Mouse (Mus musculus): ENCODE data around the gene Hspbap1. TPM values are rescaled to one million over a fixed set of nuclear protein-coding genes. Genes with fewer than 3 reads are reported as not detected.

Gene Hspbap1
- total and polyA plus RNA-seq, 3 experiments, result 2.1 to 2.6 (median 2.5) TPM

GRCm38 (mm10) chr16:35787568-35788189 lies 17.5 kb downstream of the Hspbap1 start:
- no peak overlapping the region for H3K4me3 ChIP-seq
- no peaks in the 10 kb centered on the region for H3K79me2 ChIP-seq (replicated peaks; ENCODE audit: control insufficient read depth, insufficient read depth, low read length)
- no peaks in the 10 kb centered on the region; the same call in 1 of the 2 replicates for H3K4me1 ChIP-seq (ENCODE audit: control insufficient read depth, insufficient read depth, low read length)
- no peak overlapping the region; the same call in 1 of the 2 replicates for H3K27ac ChIP-seq
- DNase-seq, result no peak
- H3K27me3 ChIP-seq (ENCODE audit: control insufficient read depth, insufficient read depth, low read length), result no peaks in the 10 kb centered on the region
- no peaks in the 10 kb centered on the region; the same call in 1 of the 2 replicates for H3K36me3 ChIP-seq (ENCODE audit: control insufficient read depth, insufficient read depth, low read length)
- intact Hi-C loops (cut with DNase I), result no loop called here
- 90% methylated on average over 8 of the region's 8 CpGs for WGBS
- H3K9ac ChIP-seq (ENCODE audit: low read depth, low read length), result no peak overlapping the region
- TF ChIP-seq EP300 (IDR thresholded peaks at IDR 0.05; ENCODE audit: insufficient read depth, low read depth, low read length) (no peak), POLR2A (IDR thresholded peaks at IDR 0.05; ENCODE audit: insufficient read depth, low read depth, low read length) (no peak), CTCF (IDR thresholded peaks at IDR 0.05) (no peak)

GRCm38 (mm10) chr16:35788330-35788729 lies 18.2 kb downstream of the Hspbap1 start:
- 62% methylated on average over 6 of the region's 6 CpGs for WGBS
- Histone ChIP-seq H3K79me2 (replicated peaks; ENCODE audit: control insufficient read depth, insufficient read depth, low read length) (no peaks in the 10 kb centered on the region), H3K4me1 (ENCODE audit: control insufficient read depth, insufficient read depth, low read length) (no peaks in the 10 kb centered on the region), H3K4me3 (no peak overlapping the region), H3K9ac (ENCODE audit: low read depth, low read length) (no peak overlapping the region), H3K27me3 (ENCODE audit: control insufficient read depth, insufficient read depth, low read length) (no peaks in the 10 kb centered on the region), H3K36me3 (ENCODE audit: control insufficient read depth, insufficient read depth, low read length) (no peaks in the 10 kb centered on the region; the same call in 1 of the 2 replicates), H3K27ac (peak overlapping the region; percentile 57)
- TF ChIP-seq CTCF (IDR thresholded peaks at IDR 0.05), result no peak
- no peak for TF ChIP-seq EP300 (IDR thresholded peaks at IDR 0.05; ENCODE audit: insufficient read depth, low read depth, low read length)
- TF ChIP-seq POLR2A (IDR thresholded peaks at IDR 0.05; ENCODE audit: insufficient read depth, low read depth, low read length), result no peak
- intact Hi-C loops (cut with DNase I), result no loop called here
- DNase-seq, result no peak

GRCm38 (mm10) chr16:35791962-35792521 lies 21.9 kb downstream of the Hspbap1 start:
- 79% methylated on average over 6 of the region's 6 CpGs for WGBS
- DNase-seq, result no peak
- no peak overlapping the region for H3K4me3 ChIP-seq
- no peak overlapping the region for H3K27ac ChIP-seq
- H3K9ac ChIP-seq (ENCODE audit: low read depth, low read length), result no peak overlapping the region
- intact Hi-C loops (cut with DNase I), result no loop called here
- no peaks in the 10 kb centered on the region for H3K4me1 ChIP-seq (ENCODE audit: control insufficient read depth, insufficient read depth, low read length)
- no peaks in the 10 kb centered on the region; the same call in 1 of the 2 replicates for H3K79me2 ChIP-seq (replicated peaks; ENCODE audit: control insufficient read depth, insufficient read depth, low read length)
- H3K36me3 ChIP-seq (ENCODE audit: control insufficient read depth, insufficient read depth, low read length), result no peaks in the 10 kb centered on the region; the same call in 1 of the 2 replicates
- no peaks in the 10 kb centered on the region for H3K27me3 ChIP-seq (ENCODE audit: control insufficient read depth, insufficient read depth, low read length)
- no peak for TF ChIP-seq POLR2A (IDR thresholded peaks at IDR 0.05; ENCODE audit: insufficient read depth, low read depth, low read length)
- TF ChIP-seq EP300 (IDR thresholded peaks at IDR 0.05; ENCODE audit: insufficient read depth, low read depth, low read length), result no peak
- TF ChIP-seq CTCF (IDR thresholded peaks at IDR 0.05), result no peak

GRCm38 (mm10) chr16:35802163-35802562 lies 32.0 kb downstream of the Hspbap1 start:
- TF ChIP-seq POLR2A (IDR thresholded peaks at IDR 0.05; ENCODE audit: insufficient read depth, low read depth, low read length) (no peak), CTCF (IDR thresholded peaks at IDR 0.05) (no peak)
- no peaks in the 10 kb centered on the region; the same call in 1 of the 2 replicates for H3K4me1 ChIP-seq (ENCODE audit: control insufficient read depth, insufficient read depth, low read length)
- 79% methylated on average over 7 of the region's 7 CpGs for WGBS
- H3K9ac ChIP-seq (ENCODE audit: low read depth, low read length), result no peak overlapping the region
- no peaks in the 10 kb centered on the region for H3K27me3 ChIP-seq (ENCODE audit: control insufficient read depth, insufficient read depth, low read length)
- H3K79me2 ChIP-seq (replicated peaks; ENCODE audit: control insufficient read depth, insufficient read depth, low read length), result no peaks in the 10 kb centered on the region
- H3K4me3 ChIP-seq, result no peak overlapping the region
- peak in 1 of 2 experiments; percentile 8 for DNase-seq
- no peak overlapping the region for H3K27ac ChIP-seq
- intact Hi-C loops (cut with DNase I), result no loop called here
- H3K36me3 ChIP-seq (ENCODE audit: control insufficient read depth, insufficient read depth, low read length), result no peaks in the 10 kb centered on the region; the same call in 1 of the 2 replicates

GRCm38 (mm10) chr16:35803723-35804122 lies 33.5 kb downstream of the Hspbap1 start:
- no peaks in the 10 kb centered on the region for H3K27me3 ChIP-seq (ENCODE audit: control insufficient read depth, insufficient read depth, low read length)
- H3K79me2 ChIP-seq (replicated peaks; ENCODE audit: control insufficient read depth, insufficient read depth, low read length), result no peaks in the 10 kb centered on the region
- WGBS, result 95% methylated on average over 4 of the region's 4 CpGs
- no peak overlapping the region for H3K9ac ChIP-seq (ENCODE audit: low read depth, low read length)
- DNase-seq, result no peak
- no peak overlapping the region for H3K27ac ChIP-seq
- intact Hi-C loops (cut with DNase I), result no loop called here
- no peak overlapping the region for H3K4me3 ChIP-seq
- TF ChIP-seq CTCF (IDR thresholded peaks at IDR 0.05) (no peak), EP300 (IDR thresholded peaks at IDR 0.05; ENCODE audit: insufficient read depth, low read depth, low read length) (no peak), POLR2A (IDR thresholded peaks at IDR 0.05; ENCODE audit: insufficient read depth, low read depth, low read length) (no peak)
- no peaks in the 10 kb centered on the region; the same call in 1 of the 2 replicates for H3K36me3 ChIP-seq (ENCODE audit: control insufficient read depth, insufficient read depth, low read length)
- no peaks in the 10 kb centered on the region; the same call in 1 of the 2 replicates for H3K4me1 ChIP-seq (ENCODE audit: control insufficient read depth, insufficient read depth, low read length)

Data from heart, adult 2 months (tissue).